Mouse (Mus musculus): ENCODE data around the gene Atrnl1.
"Not testable (repeated sequence)": the region's sequence is repeated elsewhere in the genome, so short reads cannot be mapped to it uniquely, and the experiment has no call there.

Gene Atrnl1

GRCm38 (mm10) chr19:57686596-57686995 is 75.8 kb downstream of the Atrnl1 start:
- DNase-seq (ENCODE audit: low spot score in 2 of 2), result no peak

- DNase-seq (ENCODE audit: low spot score in 2 of 2), result no peak
Observed at GRCm38 (mm10) chr19:57692566-57692965, 81.7 kb downstream of the Atrnl1 start.

GRCm38 (mm10) chr19:57696781-57697180 is 85.9 kb downstream of the Atrnl1 start:
- DNase-seq (ENCODE audit: low spot score in 2 of 2), result not testable (repeated sequence)

GRCm38 (mm10) chr19:57713138-57713537 is 102.3 kb downstream of the Atrnl1 start:
- DNase-seq (ENCODE audit: low spot score in 2 of 2), result no peak

- peak; percentile 31 to 77 for DNase-seq (ENCODE audit: low spot score in 2 of 2)
Observed at GRCm38 (mm10) chr19:57724920-57725319, 114.1 kb downstream of the Atrnl1 start.

GRCm38 (mm10) chr19:57725326-57725725 is 114.5 kb downstream of the Atrnl1 start:
- no peak for DNase-seq (ENCODE audit: low spot score in 2 of 2)

GRCm38 (mm10) chr19:57727009-57727408 is 116.2 kb downstream of the Atrnl1 start:
- no peak for DNase-seq (ENCODE audit: low spot score in 2 of 2)

- DNase-seq (ENCODE audit: low spot score in 2 of 2), result no peak
Observed at GRCm38 (mm10) chr19:57737475-57737874, 126.6 kb downstream of the Atrnl1 start.

- DNase-seq (ENCODE audit: low spot score in 2 of 2), result no peak
Observed at GRCm38 (mm10) chr19:57745579-57745978, 134.7 kb downstream of the Atrnl1 start.

GRCm38 (mm10) chr19:57746553-57746952 is 135.7 kb downstream of the Atrnl1 start:
- DNase-seq (ENCODE audit: low spot score in 2 of 2), result no peak

- DNase-seq (ENCODE audit: low spot score in 2 of 2), result no peak
Observed at GRCm38 (mm10) chr19:57752189-57752588, 141.4 kb downstream of the Atrnl1 start.

- DNase-seq (ENCODE audit: low spot score in 2 of 2), result no peak
Observed at GRCm38 (mm10) chr19:57762526-57762925, 151.7 kb downstream of the Atrnl1 start.

- DNase-seq (ENCODE audit: low spot score in 2 of 2), result no peak
Observed at GRCm38 (mm10) chr19:57764576-57765371, 153.9 kb downstream of the Atrnl1 start.

- no peak for DNase-seq (ENCODE audit: low spot score in 2 of 2)
Observed at GRCm38 (mm10) chr19:57767051-57767450, 156.2 kb downstream of the Atrnl1 start.

- no peak for DNase-seq (ENCODE audit: low spot score in 2 of 2)
Observed at GRCm38 (mm10) chr19:57768661-57769060, 157.8 kb downstream of the Atrnl1 start.

- DNase-seq (ENCODE audit: low spot score in 2 of 2), result no peak
Observed at GRCm38 (mm10) chr19:57782366-57783089, 171.7 kb downstream of the Atrnl1 start.

- DNase-seq (ENCODE audit: low spot score in 2 of 2), result no peak
Observed at GRCm38 (mm10) chr19:57786699-57787098, 175.9 kb downstream of the Atrnl1 start.

GRCm38 (mm10) chr19:57802207-57802606 is 191.4 kb downstream of the Atrnl1 start:
- DNase-seq (ENCODE audit: low spot score in 2 of 2), result no peak

GRCm38 (mm10) chr19:57802771-57803482 is 192.1 kb downstream of the Atrnl1 start:
- DNase-seq (ENCODE audit: low spot score in 2 of 2), result no peak

- no peak for DNase-seq (ENCODE audit: low spot score in 2 of 2)
Observed at GRCm38 (mm10) chr19:57803483-57803820, 192.6 kb downstream of the Atrnl1 start.

- no peak for DNase-seq (ENCODE audit: low spot score in 2 of 2)
Observed at GRCm38 (mm10) chr19:57808363-57808762, 197.5 kb downstream of the Atrnl1 start.

GRCm38 (mm10) chr19:57814291-57814690 is 203.5 kb downstream of the Atrnl1 start:
- DNase-seq (ENCODE audit: low spot score in 2 of 2), result no peak
